Mouse (Mus musculus) R1 (cell line): ENCODE results near the gene Obsl1.
A peak's percentile ranks its signal among the peaks of the same experiment; 100 is the strongest.

Experiments used
- DNase-seq: peaks from one replicate; pipeline ENCODE4 v3.0.0-alpha.2; 2018; ENCODE audit warnings: low read depth, low spot score

Obsl1 gene

DNA sequence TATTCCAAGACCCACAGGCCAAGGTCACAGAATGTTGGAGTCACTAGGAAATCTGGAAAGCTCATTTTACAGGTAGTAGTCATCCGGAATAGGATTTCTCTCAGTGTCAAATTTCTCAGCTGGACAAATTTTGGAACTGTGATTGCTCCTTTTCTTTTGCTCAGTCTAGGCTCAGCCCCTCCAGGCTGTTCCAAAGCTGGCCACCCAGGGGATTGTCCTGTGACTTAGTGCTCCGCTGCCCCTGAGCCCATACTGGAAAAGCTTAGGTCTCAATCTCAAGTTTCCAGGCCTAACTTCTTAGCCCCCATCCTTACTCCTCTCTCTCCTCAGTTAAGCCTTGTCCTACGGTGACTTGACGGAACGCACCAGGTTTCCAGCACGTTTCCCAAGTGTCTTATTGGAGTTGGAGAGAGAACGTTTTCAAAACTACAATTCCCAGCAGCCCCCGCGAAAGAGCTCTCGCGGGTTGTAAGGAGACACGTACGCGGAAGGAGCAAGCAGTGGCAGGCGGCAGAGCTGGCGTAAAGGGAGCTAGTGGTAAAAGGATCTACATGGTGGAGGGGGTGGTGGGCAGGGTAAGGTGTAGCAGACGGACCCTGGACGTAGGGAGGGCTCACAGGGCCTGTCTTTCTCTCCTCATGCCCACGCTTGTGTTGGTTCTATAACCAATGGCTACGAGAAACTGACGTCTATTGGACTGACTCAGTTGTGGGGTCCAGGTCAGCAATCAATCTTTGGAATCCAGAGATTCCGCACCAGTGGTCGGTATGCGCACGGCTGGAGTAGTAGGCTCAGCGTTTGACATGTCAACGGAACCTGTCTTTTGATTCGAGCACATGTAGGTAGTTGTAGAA lies 70.5 kb downstream of the Obsl1 start, which contains the start of gene Gmppa:
Gmppa (plus strand) TSS at position 456 of the 854 bp plus-strand sequence.
- peak; percentile 93 for DNase-seq
